Mouse (Mus musculus) myocyte (in vitro differentiated cells): ENCODE results near the gene Kctd17.
A peak's percentile ranks its signal among the peaks of the same experiment; 100 is the strongest.

Experiments used
- E2F4 ChIP-seq: IDR thresholded peaks from one replicate; pipeline ENCODE4 v1.6.1; 2011; ENCODE audit warnings: mild to moderate bottlenecking, control low read depth, moderate library complexity; ENCODE audit not compliant: insufficient read depth
- MAX ChIP-seq: IDR thresholded peaks from one replicate; pipeline ENCODE4 v1.6.1; 2011; ENCODE audit warnings: low read depth, mild to moderate bottlenecking, control low read depth
- POLR2A ChIP-seq: IDR thresholded peaks from one replicate; pipeline ENCODE4 v1.6.1; 2011; ENCODE audit warnings: low read depth, mild to moderate bottlenecking, control low read depth, moderate library complexity; ENCODE audit not compliant: insufficient read length
- POLR2AphosphoS2 ChIP-seq: IDR thresholded peaks from one replicate; pipeline ENCODE4 v1.6.1; 2011; ENCODE audit warnings: low read depth, control low read depth; ENCODE audit not compliant: insufficient read length
- TCF12 ChIP-seq: IDR thresholded peaks from one replicate; pipeline ENCODE4 v1.6.1; 2011; ENCODE audit warnings: mild to moderate bottlenecking, control low read depth; ENCODE audit not compliant: poor library complexity, insufficient read depth, severe bottlenecking
- USF1 ChIP-seq: IDR thresholded peaks from one replicate; pipeline ENCODE4 v1.6.1; 2011; ENCODE audit warnings: low read depth, mild to moderate bottlenecking, control low read depth, moderate library complexity

DNA sequence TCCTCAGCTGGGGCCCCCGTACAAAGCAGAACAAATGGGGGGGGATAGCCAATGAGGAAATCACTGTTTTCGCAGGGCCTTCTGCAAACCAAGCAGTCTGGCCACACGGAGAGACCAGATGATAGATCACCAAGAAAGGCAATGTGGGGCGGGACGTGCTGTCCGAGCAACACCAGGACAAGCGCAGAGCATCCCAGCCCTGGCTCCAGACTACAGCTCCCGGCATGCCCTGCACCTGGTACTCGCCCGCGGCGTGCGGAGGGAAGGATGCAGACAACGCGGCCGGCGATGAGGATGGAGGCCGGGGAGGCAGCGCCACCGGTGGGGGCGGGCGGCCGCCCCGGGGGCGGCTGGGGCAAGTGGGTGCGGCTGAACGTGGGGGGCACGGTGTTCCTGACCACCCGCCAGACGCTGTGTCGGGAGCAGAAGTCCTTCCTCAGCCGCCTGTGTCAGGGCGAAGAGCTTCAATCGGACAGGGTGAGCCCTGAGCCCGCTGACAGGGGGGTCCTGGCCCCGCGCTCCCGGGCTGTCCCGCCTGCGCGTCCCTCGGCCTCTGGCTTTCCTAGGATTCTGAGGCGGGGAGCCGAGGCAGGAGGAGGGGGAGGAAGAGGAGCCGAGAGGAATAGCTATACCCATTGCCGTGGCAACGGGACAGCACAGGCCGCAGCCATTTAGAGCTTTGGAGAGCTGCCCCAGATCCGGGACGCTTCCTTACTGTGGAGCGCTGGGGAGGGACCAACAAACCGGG lies at the start of gene Kctd17:
- peak; percentile 79 for TF ChIP-seq POLR2A
- peak; percentile 73 for TF ChIP-seq POLR2AphosphoS2
- TF ChIP-seq E2F4 = no peak
- TF ChIP-seq USF1 = no peak
- TF ChIP-seq TCF12 = no peak
- TF ChIP-seq MAX = no peak
